Mouse (Mus musculus) kidney, adult 2 months (tissue): ENCODE measurements at regions not wholly inside any gene's neighbourhood (a gene's known extent, or its start where the extent isn't known, plus 50 kb on each side); places are given as distances from the start of the nearest gene placed in this dataset.

Experiments used
- CTCF ChIP-seq: fragments of 200-500 bp; conservative IDR thresholded peaks from 2 replicates; pipeline ENCODE4 v1.5.1; 2011; ENCODE audit warnings: low read depth, mild to moderate bottlenecking, control low read depth, low read length, moderate library complexity, mixed read lengths; ENCODE audit not compliant: insufficient read depth, insufficient read length
- POLR2A ChIP-seq: fragments of 200-500 bp; IDR thresholded peaks from one replicate; pipeline ENCODE4 v1.6.1; 2011; ENCODE audit warnings: low read depth, low read length, control low read depth

GRCm38 (mm10) chr9:87607878-87608631, 123.0 kb downstream of the Tbx18 start:
- TF ChIP-seq POLR2A (no peak), CTCF (no peak)
